8 mouse cellular contexts compared by ENCODE assay signal in the genomic region with DNA sequence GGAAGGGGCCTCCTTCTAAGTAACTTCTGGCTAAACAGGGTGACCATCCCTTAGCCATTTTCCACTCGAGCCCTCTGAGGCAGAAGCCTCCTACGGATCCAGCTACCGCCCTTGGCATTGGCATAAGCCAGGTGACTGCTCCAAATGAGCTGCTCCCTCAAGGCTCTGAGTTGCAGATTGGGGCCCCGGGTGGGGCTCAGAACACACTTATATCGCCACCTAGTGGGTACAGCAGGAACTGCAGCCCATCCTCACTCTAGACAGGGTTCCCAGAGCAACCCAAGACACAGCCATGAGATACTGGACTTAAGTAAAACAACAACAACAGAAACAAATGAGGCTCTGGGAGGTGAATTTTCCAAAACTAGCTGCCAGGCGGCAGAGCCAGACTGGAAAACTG. TPM values are rescaled to one million over a fixed set of nuclear protein-coding genes. Genes with fewer than 3 reads are reported as not detected.
DNase-seq lines count a peak whose midpoint lies in the region; ATAC-seq and TF ChIP-seq lines count a peak whose summit lies in the region.

No protein-coding gene starts in this region.

- no peak overlapping the region for H3K9ac ChIP-seq in ES-E14 (ENCODE audit: insufficient read depth, low read depth, low read length, poor library complexity, severe bottlenecking)
- H3K9ac ChIP-seq in lung, embryonic 15.5 days, result no peak overlapping the region

- H3K4me3 ChIP-seq in ES-E14 (ENCODE audit: insufficient read depth in 1 of 2, low read depth in 1 of 2, low read length in 2 of 2, poor library complexity in 1 of 2, severe bottlenecking in 1 of 2), result peak overlapping the region in 1 of 2 experiments; percentile 49; a peak in 2 of 4 replicates
- no peak overlapping the region for H3K4me3 ChIP-seq in lung, embryonic 15.5 days

- peaks cover 0 to 13% of the 10 kb centered on the region in 2 experiments; a peak in 2 of 4 replicates for H3K4me1 ChIP-seq in ES-E14 (ENCODE audit: control insufficient read depth in 2 of 2, insufficient read depth in 2 of 2, low read length in 2 of 2, poor library complexity in 1 of 2)
- H3K4me1 ChIP-seq in lung, embryonic 15.5 days, result 0 out of 2 replicates have a peak, but pooled peaks cover 5% of the 10 kb centered on the region

- peak; percentile 81 for DNase-seq in ES-E14 (ENCODE audit: low read depth, low spot score)
- peak; percentile 75 for DNase-seq in cerebellum, adult 11-12 months
- peak; percentile 76 for DNase-seq in forelimb bud, embryonic 11.5 days (ENCODE audit: low read depth, low spot score)
- DNase-seq in layer of hippocampus, adult 9-10 months (ENCODE audit: low spot score), result peak; percentile 80
- peak; percentile 76 for DNase-seq in ovary, postnatal 14 days (ENCODE audit: low spot score)
- peak; percentile 43 to 82 for DNase-seq in thymus, postnatal 10 days (ENCODE audit: low spot score in 2 of 2)

- H3K27ac ChIP-seq in ES-E14 (ENCODE audit: insufficient read depth, low read depth, low read length, poor library complexity, severe bottlenecking), result no peak overlapping the region
- H3K27ac ChIP-seq in lung, embryonic 15.5 days, result no peak overlapping the region

- WGBS in lung, embryonic 15.5 days, result under 1% methylated on average over 6 of the region's 6 CpGs

- no peaks in the 10 kb centered on the region for H3K36me3 ChIP-seq in ES-E14 (ENCODE audit: control insufficient read depth, insufficient read depth, low read length, poor library complexity, severe bottlenecking)
- no peaks in the 10 kb centered on the region for H3K36me3 ChIP-seq in lung, embryonic 15.5 days

- in situ Hi-C loops in ES-E14 (cut with MboI; ENCODE audit: low sequenced_read_pairs in 2 of 2, unreplicated experiment in 2 of 2), result loop anchor here (10.0 kb wide), 2 partner anchors 174 to 416 kb away; no protein-coding TSS in a partner anchor

- no peaks in the 10 kb centered on the region for H3K9me3 ChIP-seq in ES-E14 (ENCODE audit: control insufficient read depth, insufficient read depth, low read depth, low read length)
- H3K9me3 ChIP-seq in lung, embryonic 15.5 days, result no peaks in the 10 kb centered on the region

- no peaks in the 10 kb centered on the region for H3K27me3 ChIP-seq in lung, embryonic 15.5 days

- peak overlapping the region; percentile 19; the same call in 1 of the 2 replicates for H3K4me2 ChIP-seq in lung, embryonic 15.5 days

- ATAC-seq in hematopoietic stem cell, adult 5-6 weeks (replicated peaks in 1 of 2; ENCODE audit: insufficient read depth in 1 of 2, low FRiP score in 2 of 2, low TSS enrichment in 1 of 2, low read depth in 1 of 2, poor library complexity in 2 of 2, severe bottlenecking in 2 of 2), result peak; percentile 72 to 77; a peak in 3 of 4 replicates
- peak; percentile 51; the same call in 1 of the 2 replicates for ATAC-seq in lung, embryonic 15.5 days (ENCODE audit: borderline replicate concordance, extremely low read depth, low FRiP score, low TSS enrichment)

TF ChIP-seq in ES-E14, 5 proteins besides CTCF, POLR2A, EP300 and RAD21:
- TF ChIP-seq ZC3H11A (IDR thresholded peaks at IDR 0.05; ENCODE audit: borderline replicate concordance, low read depth, low read length) (peak; percentile 81), ZNF384 (IDR thresholded peaks at IDR 0.05; ENCODE audit: low read depth, low read length) (no peak)

RNA-seq across cellular contexts. Expression of a gene that starts 15.8 kb away (rescaled TPM):
- 51.3 and 86.7 TPM in 2 replicates for total RNA-seq in ES-E14 (2012; rRNA removed)
- 82.5 and 154 TPM in 2 replicates for total RNA-seq in hematopoietic stem cell, adult 5-6 weeks (2017)
- polyA plus RNA-seq in lung, embryonic 15.5 days (2015; fragmentation: Nextera tagmentation; extraction: Ambion mirVana), result 132 and 143 TPM in 2 replicates

RNA-seq across cellular contexts. Expression of a gene that starts 23.9 kb away (rescaled TPM):
- 0.04 TPM in 1 of 2 replicates, not detected in the other for total RNA-seq in ES-E14 (2012; rRNA removed)
- not detected in 2 replicates for total RNA-seq in hematopoietic stem cell, adult 5-6 weeks (2017)
- polyA plus RNA-seq in lung, embryonic 15.5 days (2015; fragmentation: Nextera tagmentation; extraction: Ambion mirVana), result not detected in 2 replicates
